Mouse (Mus musculus): ENCODE measurements around the gene Zfp110. TPM values are rescaled to one million over a fixed set of nuclear protein-coding genes. Genes with fewer than 3 reads are reported as not detected.
"Not testable (repeated sequence)": the region's sequence is repeated elsewhere in the genome, so short reads cannot be mapped to it uniquely, and the experiment has no call there.

Zfp110 gene
- polyA plus RNA-seq, 1 experiment from 2014 or later: 43.6 TPM

GRCm38 (mm10) chr7:12835779-12836178 is 1.2 kb downstream of the Zfp110 start:
- Histone ChIP-seq H3K9me3 (peaks cover 43% of the 10 kb centered on the region), H3K9ac (no peak overlapping the region), H3K4me2 (replicated peaks) (peak overlapping the region; percentile 63), H3K27ac (no peak overlapping the region), H3K4me1 (no peaks in the 10 kb centered on the region), H3K36me3 (peaks cover 46% of the 10 kb centered on the region), H3K27me3 (no peaks in the 10 kb centered on the region), H3K4me3 (peak overlapping the region; percentile 62)
- 95% methylated on average over 4 of the region's 4 CpGs for WGBS
- ATAC-seq (ENCODE audit: low FRiP score, low read depth): no peak

- WGBS: 21% methylated on average over 3 of the region's 3 CpGs
- ATAC-seq (ENCODE audit: low FRiP score, low read depth): no peak
- Histone ChIP-seq H3K9ac (no peak overlapping the region), H3K9me3 (peaks cover 4% of the 10 kb centered on the region), H3K27ac (no peak overlapping the region), H3K27me3 (no peaks in the 10 kb centered on the region), H3K4me1 (no peaks in the 10 kb centered on the region), H3K36me3 (no peaks in the 10 kb centered on the region), H3K4me3 (no peak overlapping the region), H3K4me2 (replicated peaks) (no peak overlapping the region)
Measured at GRCm38 (mm10) chr7:12874301-12874700, 39.7 kb downstream of the Zfp110 start.

- H3K27me3 ChIP-seq: no peaks in the 10 kb centered on the region
- no peak for ATAC-seq (ENCODE audit: low FRiP score, low read depth)
- H3K27ac ChIP-seq: no peak overlapping the region
- H3K36me3 ChIP-seq: peaks cover 9% of the 10 kb centered on the region
- H3K4me1 ChIP-seq: peaks cover 12% of the 10 kb centered on the region
- H3K9me3 ChIP-seq: no peaks in the 10 kb centered on the region
- no peak overlapping the region for H3K4me2 ChIP-seq (replicated peaks)
- no peak overlapping the region for H3K9ac ChIP-seq
- H3K4me3 ChIP-seq: no peak overlapping the region
Measured at GRCm38 (mm10) chr7:12880036-12880435, 45.5 kb downstream of the Zfp110 start.

GRCm38 (mm10) chr7:12880497-12880896 is 45.9 kb downstream of the Zfp110 start:
- Histone ChIP-seq H3K4me3 (peak overlapping the region; percentile 76), H3K36me3 (peaks cover 13% of the 10 kb centered on the region), H3K4me2 (replicated peaks) (peak overlapping the region; percentile 87), H3K4me1 (peaks cover 12% of the 10 kb centered on the region), H3K9ac (peak overlapping the region; percentile 87; the same call in 1 of the 2 replicates)
- 41% methylated on average over 8 of the region's 8 CpGs for WGBS
- ATAC-seq (ENCODE audit: low FRiP score, low read depth): peak; percentile 25; the same call in 1 of the 2 replicates
- H3K9me3 ChIP-seq, H3K27ac ChIP-seq, H3K27me3 ChIP-seq: not testable (repeated sequence)

DNA sequence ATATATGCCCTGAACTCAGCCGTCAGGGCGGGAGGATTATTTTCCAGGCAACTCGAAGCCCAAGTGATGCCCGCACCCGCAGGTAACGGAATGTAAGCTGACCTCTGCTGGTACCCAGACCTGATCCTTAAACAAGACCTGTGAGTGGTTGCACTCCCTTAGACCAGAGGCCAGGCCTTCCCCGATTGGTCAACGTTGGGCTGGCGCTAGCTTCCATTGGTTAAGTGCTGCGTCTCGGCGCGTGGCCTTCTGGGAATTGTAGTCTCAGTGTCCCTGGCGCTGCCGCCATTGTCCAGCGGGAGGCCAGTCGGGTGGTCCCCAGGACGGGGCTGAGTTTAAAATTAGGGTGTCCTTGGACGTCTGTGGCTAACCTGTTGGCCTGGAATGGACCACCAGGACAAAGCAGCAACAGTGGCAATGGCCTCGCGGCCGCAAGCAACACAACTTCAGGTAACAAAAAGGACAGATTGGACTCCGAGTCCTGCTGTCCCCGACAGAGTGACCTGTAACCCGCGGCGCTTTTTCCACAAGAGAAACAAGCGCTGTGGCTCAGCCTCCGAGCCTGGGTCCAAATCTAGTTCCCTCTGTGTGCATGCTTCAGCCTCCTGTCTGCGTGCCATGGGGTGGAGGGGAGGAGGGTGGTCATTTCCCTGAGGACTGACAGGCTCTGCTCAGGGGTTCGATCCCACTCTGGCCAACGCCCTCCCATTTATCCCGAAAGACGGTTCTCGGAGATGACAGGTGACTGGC is 46.5 kb downstream of the Zfp110 start, which contains the start of gene Zfp128:
Gene Zfp128, plus strand, starts transcription at position 267 of the 750 bp plus-strand sequence.
- peak; percentile 100 for ATAC-seq (ENCODE audit: low FRiP score, low read depth)
- Histone ChIP-seq H3K4me3 (peak within 1 kb of the TSS; percentile 76), H3K4me2 (replicated peaks) (peak within 1 kb of the TSS; percentile 87), H3K9ac (peak within 1 kb of the TSS; percentile 87), H3K9me3 (no peaks in the 10 kb centered on the region), H3K27ac (no peak within 1 kb of the TSS), H3K36me3 (peaks cover 19% of the 10 kb centered on the region), H3K4me1 (peaks cover 12% of the 10 kb centered on the region), H3K27me3 (no peaks in the 10 kb centered on the region)
- 1% methylated on average over 35 of the region's 35 CpGs for WGBS

DNA sequence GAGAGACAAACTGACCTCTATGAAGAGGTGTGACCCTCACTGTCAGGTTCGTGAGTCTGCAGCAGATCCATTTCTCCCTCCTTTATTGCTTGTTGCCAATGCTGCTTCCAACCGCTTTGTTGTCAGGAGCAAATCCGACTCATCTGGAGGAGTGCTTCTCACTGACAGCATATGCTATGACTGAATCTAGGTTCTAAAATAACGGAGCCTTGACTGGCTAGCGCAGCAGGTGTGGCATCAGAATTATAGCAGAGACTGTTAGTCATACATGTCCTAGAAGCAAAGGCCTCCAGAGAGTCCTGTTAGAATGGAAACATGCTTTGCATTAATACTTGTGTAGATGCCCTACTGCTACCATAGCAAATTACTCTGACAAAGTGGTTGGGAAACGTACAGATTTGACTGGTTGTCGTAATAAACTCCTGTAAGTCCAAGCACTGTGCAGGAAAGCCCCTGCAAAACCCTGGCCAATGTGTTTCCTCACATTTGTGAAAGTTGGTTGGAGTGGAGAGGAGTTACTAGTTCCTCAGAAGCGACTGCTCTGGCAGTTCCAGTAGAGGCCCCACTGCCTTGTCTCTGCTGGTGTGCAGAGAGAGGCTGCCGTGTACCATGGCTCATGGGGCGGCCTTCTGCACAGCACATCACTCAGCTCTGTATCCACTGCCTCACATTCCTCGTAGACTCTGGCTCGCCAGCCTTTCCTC is 52.2 kb downstream of the Zfp110 start:
- no peak for ATAC-seq (ENCODE audit: low FRiP score, low read depth)
- H3K9me3 ChIP-seq: no peaks in the 10 kb centered on the region
- no peak overlapping the region for H3K4me3 ChIP-seq

GRCm38 (mm10) chr7:12887585-12887984 is 53.0 kb downstream of the Zfp110 start:
- ATAC-seq (ENCODE audit: low FRiP score, low read depth): no peak
- Histone ChIP-seq H3K27ac (no peak overlapping the region), H3K36me3 (peaks cover 78% of the 10 kb centered on the region), H3K9me3 (no peaks in the 10 kb centered on the region), H3K9ac (no peak overlapping the region), H3K27me3 (no peaks in the 10 kb centered on the region), H3K4me3 (no peak overlapping the region), H3K4me2 (replicated peaks) (no peak overlapping the region), H3K4me1 (peaks cover under 1% of the 10 kb centered on the region; the same call in 1 of the 2 replicates)
- WGBS: 94% methylated on average over 5 of the region's 5 CpGs

More for the DNA sequence above, 52.2 kb downstream of the Zfp110 start:
- Histone ChIP-seq H3K9ac (no peak overlapping the region), H3K36me3 (peaks cover 72% of the 10 kb centered on the region), H3K4me2 (replicated peaks) (no peak overlapping the region), H3K27me3 (no peaks in the 10 kb centered on the region), H3K27ac (no peak overlapping the region), H3K4me1 (peaks cover 9% of the 10 kb centered on the region)
- WGBS: 90% methylated on average over 12 of the region's 12 CpGs

- H3K27me3 ChIP-seq: no peaks in the 10 kb centered on the region
- no peak for ATAC-seq (ENCODE audit: low FRiP score, low read depth)
- H3K4me3 ChIP-seq: no peak overlapping the region
- H3K9me3 ChIP-seq: no peaks in the 10 kb centered on the region
- no peak overlapping the region for H3K4me2 ChIP-seq (replicated peaks)
- no peak overlapping the region for H3K9ac ChIP-seq
- H3K36me3 ChIP-seq: peaks cover 63% of the 10 kb centered on the region
- WGBS: 93% methylated on average over 14 of the region's 14 CpGs
- H3K27ac ChIP-seq: no peak overlapping the region
- H3K4me1 ChIP-seq: no peaks in the 10 kb centered on the region
Measured at GRCm38 (mm10) chr7:12890928-12891327, 56.4 kb downstream of the Zfp110 start.

DNA sequence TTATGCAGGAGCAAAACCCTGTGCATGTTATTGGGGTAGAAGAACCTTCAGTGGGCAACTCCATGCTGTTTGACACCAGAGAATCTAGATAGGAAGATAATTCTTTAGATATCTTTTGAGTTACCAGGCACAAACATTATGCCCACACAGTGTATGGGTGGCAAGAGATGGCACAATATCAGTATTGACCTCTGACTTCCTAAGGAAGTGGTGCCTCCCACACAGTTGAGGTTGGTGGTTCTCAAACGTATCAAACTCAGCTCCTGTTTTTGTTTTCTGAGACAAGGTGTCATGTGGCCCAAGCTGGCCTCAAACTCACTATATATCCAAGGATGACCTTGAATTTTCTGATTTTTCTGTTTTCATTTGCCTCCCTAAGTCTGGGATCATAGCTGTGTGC is 56.8 kb downstream of the Zfp110 start:
- Histone ChIP-seq H3K4me1 (no peaks in the 10 kb centered on the region), H3K4me3 (no peak overlapping the region), H3K9ac (no peak overlapping the region), H3K4me2 (replicated peaks) (no peak overlapping the region), H3K9me3 (no peaks in the 10 kb centered on the region), H3K27ac (no peak overlapping the region), H3K36me3 (peaks cover 59% of the 10 kb centered on the region), H3K27me3 (no peaks in the 10 kb centered on the region)
- 77% methylated on average over 1 of the region's 1 CpGs for WGBS
- ATAC-seq (ENCODE audit: low FRiP score, low read depth): no peak

DNA sequence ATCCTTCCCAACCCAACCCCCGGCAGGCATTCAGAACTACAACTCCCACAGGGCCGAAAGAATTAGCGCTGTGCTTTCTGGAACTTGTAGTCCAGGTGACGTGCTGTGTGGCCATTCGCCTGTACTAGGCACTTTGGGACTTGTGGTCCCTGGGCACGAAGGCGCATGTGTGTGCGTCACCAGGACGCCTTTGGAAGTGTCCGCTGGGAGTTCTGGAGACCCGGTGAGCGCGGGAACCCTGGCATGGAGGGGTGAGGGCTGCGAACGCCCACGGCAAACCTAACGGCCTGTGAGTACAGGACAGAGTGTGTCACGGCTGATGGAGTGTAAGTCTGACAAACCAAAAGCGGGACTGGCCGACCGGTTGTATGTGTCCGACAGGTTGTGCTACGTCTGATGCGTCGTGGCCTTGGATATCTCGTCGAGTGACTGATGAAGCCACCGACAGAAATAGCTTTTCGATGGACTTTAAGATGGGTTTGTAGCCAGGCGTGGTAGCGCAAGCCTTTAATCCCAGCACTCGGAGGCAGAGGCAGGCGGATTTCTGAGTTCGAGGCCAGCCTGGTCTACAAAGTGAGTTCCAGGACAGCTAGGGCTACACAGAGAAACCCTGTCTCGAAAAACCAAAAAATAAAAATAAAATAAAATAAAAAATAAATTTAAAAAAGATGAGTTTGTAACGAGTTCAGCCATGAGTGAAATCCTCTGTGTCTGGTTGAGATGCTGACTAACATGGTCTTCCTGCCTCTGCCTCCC is 63.3 kb downstream of the Zfp110 start, which contains the start of gene Zscan22:
Gene Zscan22, plus strand, starts transcription at position 161 of the 756 bp plus-strand sequence.
- Histone ChIP-seq H3K9me3 (no peaks in the 10 kb centered on the region), H3K4me2 (replicated peaks) (peak within 1 kb of the TSS; percentile 61), H3K27me3 (no peaks in the 10 kb centered on the region), H3K9ac (peak within 1 kb of the TSS; percentile 79), H3K4me1 (peaks cover 6% of the 10 kb centered on the region), H3K36me3 (peaks cover 6% of the 10 kb centered on the region; the same call in 1 of the 2 replicates), H3K4me3 (peak within 1 kb of the TSS; percentile 61), H3K27ac (no peak within 1 kb of the TSS)
- WGBS: 6% methylated on average over 36 of the region's 36 CpGs
- peak; percentile 99 for ATAC-seq (ENCODE audit: low FRiP score, low read depth)
